Mouse (Mus musculus): ENCODE results near the gene 1700028K03Rik. TPM values are rescaled to one million over a fixed set of nuclear protein-coding genes. Genes with fewer than 3 reads are reported as not detected.

Gene 1700028K03Rik
- total and polyA plus RNA-seq, 2 experiments from 2014 or later = 0.16 TPM

DNA sequence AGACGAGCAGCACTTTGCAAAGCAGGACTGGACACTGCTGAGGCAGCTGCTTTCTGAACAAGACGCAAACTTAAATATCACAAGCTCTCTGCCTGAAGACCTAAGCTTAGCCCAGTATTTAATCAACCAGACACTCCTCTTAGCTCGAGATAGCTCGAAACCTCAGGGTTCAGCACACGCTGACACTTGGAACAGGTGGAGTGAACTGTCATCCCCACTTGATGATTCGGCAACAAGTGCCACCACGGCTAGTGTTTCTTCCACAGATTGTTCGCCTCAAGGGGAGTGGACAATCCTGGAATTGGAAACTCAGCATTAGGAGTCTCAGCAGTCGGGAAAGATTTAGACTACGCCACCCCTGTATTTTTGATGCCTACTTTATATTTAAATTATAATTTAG lies 24.0 kb upstream of the 1700028K03Rik start:
- no peak for DNase-seq (ENCODE audit: low spot score)

DNA sequence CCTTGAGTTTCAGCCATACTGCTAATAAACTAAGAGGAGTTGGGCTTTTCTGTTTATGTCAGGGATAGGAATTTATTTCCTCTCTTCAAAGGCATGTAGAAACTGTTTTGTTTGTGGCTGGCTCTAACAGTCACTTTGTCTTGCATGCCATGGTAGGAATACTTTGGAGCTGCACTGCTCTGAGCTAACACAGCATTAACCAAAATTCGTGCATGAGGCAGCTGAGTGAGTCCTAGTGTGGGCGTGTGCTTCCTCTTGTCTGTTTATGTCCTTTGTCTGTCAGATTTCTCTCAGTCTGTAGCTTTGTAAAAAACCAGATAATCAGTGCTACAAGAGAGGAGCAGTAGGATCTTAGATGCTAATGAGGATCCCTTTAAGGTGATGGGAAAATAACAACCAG lies 23.2 kb upstream of the 1700028K03Rik start:
- H3K36me3 ChIP-seq (ENCODE audit: insufficient read depth, low read length) = peaks cover 26% of the 10 kb centered on the region

More for the DNA sequence above, 24.0 kb upstream of the 1700028K03Rik start:
- 91% methylated on average over 10 of the region's 10 CpGs for WGBS
- no peak overlapping the region for H3K4me3 ChIP-seq (ENCODE audit: low read depth, low read length)
- TF ChIP-seq CTCF (IDR thresholded peaks at IDR 0.05) = no peak
- no peak overlapping the region for H3K27ac ChIP-seq (ENCODE audit: low read depth, low read length)
- no peaks in the 10 kb centered on the region for H3K9me3 ChIP-seq (ENCODE audit: low read length)
- no peak for ATAC-seq (ENCODE audit: low FRiP score)
- no peaks in the 10 kb centered on the region for H3K4me1 ChIP-seq (ENCODE audit: insufficient read depth, low read length)
- H3K27me3 ChIP-seq (ENCODE audit: insufficient read depth, low read length) = no peaks in the 10 kb centered on the region
- no peak overlapping the region for H3K4me2 ChIP-seq (ENCODE audit: low read depth, low read length, poor library complexity, severe bottlenecking)
- H3K36me3 ChIP-seq (ENCODE audit: insufficient read depth, low read length) = peaks cover 29% of the 10 kb centered on the region
- H3K9ac ChIP-seq (replicated peaks; ENCODE audit: low read length, poor library complexity, severe bottlenecking) = no peak overlapping the region

DNA sequence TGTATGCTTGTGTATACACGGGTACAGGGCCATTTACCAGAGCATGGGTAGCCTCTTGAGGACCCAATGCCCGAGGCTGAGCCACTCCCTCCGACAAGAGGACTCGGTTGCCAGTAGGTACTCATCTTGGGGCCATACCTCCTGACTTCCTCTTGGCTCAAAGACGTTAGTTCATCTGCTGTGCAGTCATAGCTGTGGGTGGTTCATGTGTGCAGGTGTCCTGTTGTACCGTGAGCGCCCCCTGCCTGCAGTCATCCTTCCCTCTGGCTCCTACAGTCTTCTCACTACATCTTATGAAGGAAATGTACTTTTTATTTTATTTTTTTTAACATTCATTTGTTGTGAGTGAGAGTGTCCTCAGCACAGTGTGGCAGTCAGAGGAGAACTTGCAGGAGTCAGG lies 20.9 kb upstream of the 1700028K03Rik start:
- no peaks in the 10 kb centered on the region for H3K27me3 ChIP-seq (ENCODE audit: insufficient read depth, low read length)
- H3K9ac ChIP-seq (replicated peaks; ENCODE audit: low read length, poor library complexity, severe bottlenecking) = no peak overlapping the region
- peaks cover 13% of the 10 kb centered on the region; the same call in 1 of the 2 replicates for H3K36me3 ChIP-seq (ENCODE audit: insufficient read depth, low read length)
- no peak overlapping the region for H3K4me2 ChIP-seq (ENCODE audit: low read depth, low read length, poor library complexity, severe bottlenecking)
- no peak overlapping the region for H3K4me3 ChIP-seq (ENCODE audit: low read depth, low read length)
- H3K27ac ChIP-seq (ENCODE audit: low read depth, low read length) = no peak overlapping the region
- H3K4me1 ChIP-seq (ENCODE audit: insufficient read depth, low read length) = no peaks in the 10 kb centered on the region
- WGBS = 60% methylated on average over 7 of the region's 7 CpGs
- peak; percentile 58 for TF ChIP-seq CTCF (IDR thresholded peaks at IDR 0.05)
- DNase-seq (ENCODE audit: low spot score) = no peak
- H3K9me3 ChIP-seq (ENCODE audit: low read length) = no peaks in the 10 kb centered on the region
- ATAC-seq (ENCODE audit: low FRiP score) = no peak

More for the DNA sequence above, 23.2 kb upstream of the 1700028K03Rik start:
- no peak for TF ChIP-seq CTCF (IDR thresholded peaks at IDR 0.05)
- H3K27me3 ChIP-seq (ENCODE audit: insufficient read depth, low read length) = no peaks in the 10 kb centered on the region
- DNase-seq (ENCODE audit: low spot score) (no peak), ATAC-seq (ENCODE audit: low FRiP score) (no peak)
- no peaks in the 10 kb centered on the region for H3K9me3 ChIP-seq (ENCODE audit: low read length)
- 59% methylated on average over 2 of the region's 2 CpGs for WGBS
- H3K4me3 ChIP-seq (ENCODE audit: low read depth, low read length) = no peak overlapping the region
- no peak overlapping the region for H3K27ac ChIP-seq (ENCODE audit: low read depth, low read length)
- no peaks in the 10 kb centered on the region for H3K4me1 ChIP-seq (ENCODE audit: insufficient read depth, low read length)
- no peak overlapping the region for H3K9ac ChIP-seq (replicated peaks; ENCODE audit: low read length, poor library complexity, severe bottlenecking)
- no peak overlapping the region for H3K4me2 ChIP-seq (ENCODE audit: low read depth, low read length, poor library complexity, severe bottlenecking)

DNA sequence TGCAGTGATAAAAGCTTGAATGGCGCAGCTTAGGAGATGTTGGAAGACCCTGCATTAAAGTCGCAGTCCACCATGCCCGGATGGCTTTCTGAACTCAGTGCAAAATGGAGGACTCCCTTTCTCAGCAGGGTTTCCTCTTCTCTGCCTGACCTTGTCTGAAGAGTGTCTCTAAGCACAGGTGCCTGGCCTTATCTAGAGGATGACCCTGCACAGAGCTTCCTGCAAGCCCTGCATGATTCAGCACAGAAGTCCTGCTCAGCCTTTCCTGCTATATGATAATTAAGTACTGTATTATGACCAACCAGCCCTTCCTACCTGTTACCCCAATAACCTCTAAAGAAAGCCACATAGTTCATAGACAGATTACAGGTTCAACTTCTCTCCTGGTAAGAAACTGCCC lies 19.1 kb upstream of the 1700028K03Rik start:
- H3K9me3 ChIP-seq (ENCODE audit: low read length) = no peaks in the 10 kb centered on the region
- no peak overlapping the region for H3K9ac ChIP-seq (replicated peaks; ENCODE audit: low read length, poor library complexity, severe bottlenecking)
- no peak for DNase-seq (ENCODE audit: low spot score)
- no peak for ATAC-seq (ENCODE audit: low FRiP score)
- no peaks in the 10 kb centered on the region for H3K4me1 ChIP-seq (ENCODE audit: insufficient read depth, low read length)
- no peak overlapping the region for H3K4me3 ChIP-seq (ENCODE audit: low read depth, low read length)
- H3K36me3 ChIP-seq (ENCODE audit: insufficient read depth, low read length) = peaks cover 6% of the 10 kb centered on the region; the same call in 1 of the 2 replicates
- H3K27me3 ChIP-seq (ENCODE audit: insufficient read depth, low read length) = no peaks in the 10 kb centered on the region
- no peak overlapping the region for H3K27ac ChIP-seq (ENCODE audit: low read depth, low read length)
- WGBS = 93% methylated on average over 3 of the region's 3 CpGs
- no peak overlapping the region for H3K4me2 ChIP-seq (ENCODE audit: low read depth, low read length, poor library complexity, severe bottlenecking)
- TF ChIP-seq CTCF (IDR thresholded peaks at IDR 0.05) = no peak

DNA sequence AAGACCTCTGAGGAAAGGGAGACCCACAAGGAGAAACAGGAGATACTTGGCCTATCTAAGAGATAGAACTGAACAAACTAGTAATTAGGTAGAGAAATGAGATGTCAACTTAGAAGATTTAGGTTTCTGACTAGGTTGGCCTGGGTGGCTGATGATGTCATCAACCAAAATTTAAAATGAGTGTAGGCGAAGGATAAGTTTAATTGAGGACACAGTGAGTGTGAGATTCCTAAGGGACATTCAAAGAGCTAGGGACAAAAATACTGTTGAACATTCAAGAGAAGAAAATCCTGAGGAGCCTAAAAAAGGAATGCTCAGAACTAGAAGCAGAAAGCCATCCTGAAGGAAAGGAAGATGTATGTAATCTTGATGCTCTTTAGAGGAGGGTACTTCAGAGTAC lies 18.4 kb upstream of the 1700028K03Rik start:
- Histone ChIP-seq H3K4me2 (ENCODE audit: low read depth, low read length, poor library complexity, severe bottlenecking) (no peak overlapping the region), H3K27me3 (ENCODE audit: insufficient read depth, low read length) (no peaks in the 10 kb centered on the region), H3K36me3 (ENCODE audit: insufficient read depth, low read length) (peaks cover 3% of the 10 kb centered on the region; the same call in 1 of the 2 replicates), H3K27ac (ENCODE audit: low read depth, low read length) (no peak overlapping the region), H3K9ac (replicated peaks; ENCODE audit: low read length, poor library complexity, severe bottlenecking) (no peak overlapping the region), H3K4me3 (ENCODE audit: low read depth, low read length) (no peak overlapping the region), H3K9me3 (ENCODE audit: low read length) (no peaks in the 10 kb centered on the region), H3K4me1 (ENCODE audit: insufficient read depth, low read length) (no peaks in the 10 kb centered on the region)
- no peak for TF ChIP-seq CTCF (IDR thresholded peaks at IDR 0.05)
- ATAC-seq (ENCODE audit: low FRiP score) (no peak), DNase-seq (ENCODE audit: low spot score) (no peak)
- WGBS = 100% methylated on average over 1 of the region's 1 CpGs

DNA sequence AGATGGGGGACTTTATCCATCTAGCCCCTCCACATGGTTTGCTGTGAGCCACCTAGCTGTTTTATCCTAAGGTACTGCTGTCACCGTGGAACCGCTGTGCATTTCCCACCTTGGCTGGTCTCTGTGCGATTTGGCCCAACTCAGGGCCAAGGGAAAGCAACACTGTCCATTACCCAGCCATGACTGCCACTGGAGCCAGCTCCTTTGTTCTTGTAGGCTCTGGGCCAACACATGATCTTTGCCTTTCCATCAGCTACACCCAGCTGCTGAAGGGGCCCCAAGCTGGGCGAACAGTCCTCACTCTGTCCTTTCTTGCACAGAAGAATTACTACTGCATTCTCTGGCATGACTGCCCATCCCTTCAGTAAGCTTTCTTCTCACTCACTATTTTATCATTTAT lies 15.9 kb upstream of the 1700028K03Rik start:
- Histone ChIP-seq H3K36me3 (ENCODE audit: insufficient read depth, low read length) (no peaks in the 10 kb centered on the region), H3K9me3 (ENCODE audit: low read length) (no peaks in the 10 kb centered on the region), H3K4me1 (ENCODE audit: insufficient read depth, low read length) (no peaks in the 10 kb centered on the region), H3K9ac (replicated peaks; ENCODE audit: low read length, poor library complexity, severe bottlenecking) (no peak overlapping the region), H3K27me3 (ENCODE audit: insufficient read depth, low read length) (no peaks in the 10 kb centered on the region), H3K4me3 (ENCODE audit: low read depth, low read length) (no peak overlapping the region), H3K4me2 (ENCODE audit: low read depth, low read length, poor library complexity, severe bottlenecking) (no peak overlapping the region), H3K27ac (ENCODE audit: low read depth, low read length) (no peak overlapping the region)
- peak; percentile 33 for DNase-seq (ENCODE audit: low spot score)
- WGBS = 81% methylated on average over 4 of the region's 4 CpGs
- no peak for TF ChIP-seq CTCF (IDR thresholded peaks at IDR 0.05)
- ATAC-seq (ENCODE audit: low FRiP score) = no peak

Measured in midbrain, postnatal 0 days (tissue).